Mouse (Mus musculus): ENCODE measurements around the gene Gm21885.

GRCm38 (mm10) chr11:94321931-94322400, 40.3 kb downstream of the Gm21885 start, which contains the start of gene Luc7l3:
- no peak for TF ChIP-seq CTCF (IDR thresholded peaks at IDR 0.05; ENCODE audit: low read depth, low read length)
- TF ChIP-seq POLR2A (IDR thresholded peaks at IDR 0.05; ENCODE audit: borderline replicate concordance, low read depth, low read length) = no peak

All from bone marrow macrophage, adult 2 months (primary cell).